Mouse (Mus musculus): ENCODE measurements around the gene Ift22. TPM values are rescaled to one million over a fixed set of nuclear protein-coding genes. Genes with fewer than 3 reads are reported as not detected.
A peak's percentile ranks its signal among the peaks of the same experiment; 100 is the strongest.

The Ift22 gene
- 28.5 and 32.4 TPM in 2 replicates for polyA plus RNA-seq (2014; fragmentation: Nextera tagmentation; extraction: Ambion mirVana)

DNA sequence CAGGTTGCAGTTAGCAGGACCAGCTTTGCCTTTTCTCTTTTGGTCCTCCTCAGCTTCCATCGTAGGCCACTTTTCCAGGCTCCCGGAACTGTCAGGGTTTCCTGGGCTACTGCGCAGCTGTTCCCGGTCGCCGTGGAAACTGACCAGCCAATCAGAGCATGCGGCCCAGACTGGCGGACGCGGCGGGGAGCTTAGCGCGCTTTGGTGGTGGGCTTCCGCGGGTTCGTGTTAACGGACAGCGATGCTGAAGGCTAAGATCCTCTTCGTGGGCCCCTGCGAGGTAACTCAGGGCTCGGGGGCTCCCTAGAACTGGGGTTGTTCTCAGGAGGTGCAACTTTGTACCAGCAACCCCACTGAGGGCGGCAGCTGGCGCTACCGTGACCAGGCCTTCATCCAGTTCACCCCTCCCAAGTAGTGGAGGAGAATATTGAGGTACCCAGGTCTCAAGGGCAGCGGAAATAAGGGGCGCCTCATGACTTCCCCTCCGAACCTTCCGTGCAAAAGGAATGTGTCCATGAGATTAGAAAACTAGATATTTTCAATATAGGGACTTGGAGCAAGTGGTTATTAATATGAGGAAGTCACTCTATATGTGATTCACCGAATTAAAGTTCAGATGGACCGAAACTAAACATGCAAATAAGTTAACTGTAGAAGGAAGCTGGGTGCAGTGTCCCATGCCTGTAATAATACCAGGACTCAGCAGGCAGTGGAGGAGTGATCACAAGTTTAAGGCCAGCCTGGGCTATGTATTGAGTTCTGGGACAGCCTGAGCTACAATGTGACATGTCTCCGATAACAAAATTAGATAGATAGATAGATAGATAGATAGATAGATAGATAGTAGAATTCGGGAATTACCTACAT is at the start of gene Ift22:
TSS of gene Ift22 (plus strand) at position 160 of the 867 bp plus-strand sequence.
- H3K27me3 ChIP-seq (replicated peaks; ENCODE audit: control insufficient read depth, insufficient read depth, low read length): no peaks in the 10 kb centered on the region
- 0 out of 2 replicates have a peak, but pooled peaks cover 2% of the 10 kb centered on the region for H3K36me3 ChIP-seq (ENCODE audit: control insufficient read depth, insufficient read depth, low read length)
- 8% methylated on average over 32 of the region's 32 CpGs for WGBS
- no peak within 1 kb of the TSS for H3K27ac ChIP-seq (ENCODE audit: low read depth, low read length)
- H3K9me3 ChIP-seq (ENCODE audit: control insufficient read depth, low read length): no peaks in the 10 kb centered on the region
- ATAC-seq (replicated peaks; ENCODE audit: low FRiP score): peak; percentile 87
- H3K4me3 ChIP-seq (ENCODE audit: low read depth, low read length): peak within 1 kb of the TSS; percentile 69
- H3K9ac ChIP-seq (ENCODE audit: low read depth, low read length): peak within 1 kb of the TSS; percentile 58
- peak; percentile 86 for DNase-seq (ENCODE audit: low spot score)
- peak within 1 kb of the TSS; percentile 77 for H3K4me2 ChIP-seq
- H3K4me1 ChIP-seq (replicated peaks; ENCODE audit: control insufficient read depth, insufficient read depth, low read length): 0 out of 2 replicates have a peak, but pooled peaks cover 4% of the 10 kb centered on the region

GRCm38 (mm10) chr5:136861191-136861940 is 46.6 kb upstream of the Ift22 start:
- Histone ChIP-seq H3K4me1 (replicated peaks; ENCODE audit: control insufficient read depth, insufficient read depth, low read length) (peaks cover 13% of the 10 kb centered on the region), H3K9me3 (ENCODE audit: control insufficient read depth, low read length) (no peaks in the 10 kb centered on the region), H3K9ac (ENCODE audit: low read depth, low read length) (no peak overlapping the region), H3K27me3 (replicated peaks; ENCODE audit: control insufficient read depth, insufficient read depth, low read length) (no peaks in the 10 kb centered on the region), H3K36me3 (ENCODE audit: control insufficient read depth, insufficient read depth, low read length) (no peaks in the 10 kb centered on the region), H3K4me3 (ENCODE audit: low read depth, low read length) (no peak overlapping the region), H3K27ac (ENCODE audit: low read depth, low read length) (no peak overlapping the region), H3K4me2 (peak overlapping the region; percentile 6; the same call in 1 of the 2 replicates)
- 24% methylated on average over 20 of the region's 20 CpGs for WGBS
- ATAC-seq (replicated peaks; ENCODE audit: low FRiP score): no peak
- DNase-seq (ENCODE audit: low spot score): no peak

- ATAC-seq (replicated peaks; ENCODE audit: low FRiP score): no peak
- no peak for DNase-seq (ENCODE audit: low spot score)
- Histone ChIP-seq H3K4me2 (no peak overlapping the region), H3K27ac (ENCODE audit: low read depth, low read length) (peak overlapping the region; percentile 75; the same call in 1 of the 2 replicates), H3K36me3 (ENCODE audit: control insufficient read depth, insufficient read depth, low read length) (no peaks in the 10 kb centered on the region), H3K4me3 (ENCODE audit: low read depth, low read length) (no peak overlapping the region), H3K9ac (ENCODE audit: low read depth, low read length) (no peak overlapping the region), H3K4me1 (replicated peaks; ENCODE audit: control insufficient read depth, insufficient read depth, low read length) (peaks cover 13% of the 10 kb centered on the region), H3K27me3 (replicated peaks; ENCODE audit: control insufficient read depth, insufficient read depth, low read length) (no peaks in the 10 kb centered on the region), H3K9me3 (ENCODE audit: control insufficient read depth, low read length) (no peaks in the 10 kb centered on the region)
- WGBS: 44% methylated on average over 4 of the region's 4 CpGs
Observed at GRCm38 (mm10) chr5:136862806-136863205, 45.1 kb upstream of the Ift22 start.

DNA sequence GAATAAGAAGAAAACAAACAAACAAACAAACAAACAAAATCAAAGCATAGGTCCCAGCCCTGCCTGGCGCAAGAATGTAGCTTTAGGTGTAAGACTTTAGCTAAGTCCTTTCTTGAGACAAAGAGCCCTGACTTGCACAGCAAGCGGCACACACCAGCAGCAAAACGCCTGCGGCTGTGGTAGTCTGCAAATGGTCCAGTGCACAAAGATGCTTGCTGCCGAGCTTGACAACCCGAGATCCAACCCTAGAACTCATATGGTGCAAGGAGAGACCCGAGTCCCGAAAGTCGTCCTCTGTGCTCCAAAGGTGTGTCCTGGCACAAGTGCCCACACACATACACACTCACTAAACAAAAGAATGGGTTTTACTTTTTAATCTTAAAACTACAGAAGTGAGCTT is 44.7 kb upstream of the Ift22 start:
- no peaks in the 10 kb centered on the region for H3K9me3 ChIP-seq (ENCODE audit: control insufficient read depth, low read length)
- H3K27ac ChIP-seq (ENCODE audit: low read depth, low read length): peak overlapping the region; percentile 75; the same call in 1 of the 2 replicates
- H3K9ac ChIP-seq (ENCODE audit: low read depth, low read length): no peak overlapping the region
- 60% methylated on average over 9 of the region's 9 CpGs for WGBS
- H3K36me3 ChIP-seq (ENCODE audit: control insufficient read depth, insufficient read depth, low read length): no peaks in the 10 kb centered on the region
- no peak overlapping the region for H3K4me2 ChIP-seq
- ATAC-seq (replicated peaks; ENCODE audit: low FRiP score): no peak
- no peaks in the 10 kb centered on the region for H3K27me3 ChIP-seq (replicated peaks; ENCODE audit: control insufficient read depth, insufficient read depth, low read length)
- DNase-seq (ENCODE audit: low spot score): no peak
- H3K4me3 ChIP-seq (ENCODE audit: low read depth, low read length): no peak overlapping the region
- peaks cover 13% of the 10 kb centered on the region for H3K4me1 ChIP-seq (replicated peaks; ENCODE audit: control insufficient read depth, insufficient read depth, low read length)

DNA sequence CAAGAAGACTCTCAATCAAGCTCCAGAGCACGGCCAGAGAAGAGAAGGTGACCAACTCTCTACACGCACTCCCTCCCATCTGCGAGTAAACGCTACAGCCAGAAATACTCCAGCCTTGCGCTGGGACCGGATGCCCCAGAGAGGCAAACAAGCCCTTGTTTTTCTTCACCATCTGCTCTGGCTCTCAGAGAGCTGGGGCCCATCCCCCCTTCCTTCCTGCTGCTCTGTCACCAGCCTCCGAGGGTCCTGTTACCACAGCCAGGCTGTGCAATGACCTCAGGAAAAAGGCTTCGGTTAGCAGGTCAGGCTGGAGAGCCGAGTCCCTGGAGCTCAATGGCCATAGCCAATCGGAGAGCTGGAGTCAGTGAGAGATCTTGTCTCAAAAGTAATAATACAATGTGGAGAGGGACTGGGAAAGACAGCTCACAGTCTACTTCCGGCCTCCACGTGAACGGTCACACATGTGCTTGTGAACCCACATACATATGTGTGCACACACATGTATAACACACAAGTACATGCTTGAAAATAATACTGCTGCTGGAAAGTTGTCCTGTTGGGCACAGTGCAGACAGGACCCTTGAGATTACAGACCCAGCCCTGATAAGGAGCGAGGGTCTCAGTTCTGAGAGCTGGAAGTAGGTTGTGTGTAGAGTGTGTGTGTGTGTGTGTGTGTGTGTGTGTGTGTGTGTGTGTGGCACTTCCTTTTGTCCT is 43.8 kb upstream of the Ift22 start:
- no peaks in the 10 kb centered on the region for H3K9me3 ChIP-seq (ENCODE audit: control insufficient read depth, low read length)
- 8% methylated on average over 14 of the region's 14 CpGs for WGBS
- DNase-seq (ENCODE audit: low spot score) (peak; percentile 74), ATAC-seq (replicated peaks; ENCODE audit: low FRiP score) (peak; percentile 66)
- H3K36me3 ChIP-seq (ENCODE audit: control insufficient read depth, insufficient read depth, low read length): no peaks in the 10 kb centered on the region
- H3K9ac ChIP-seq (ENCODE audit: low read depth, low read length): no peak overlapping the region
- peak overlapping the region; percentile 75 for H3K27ac ChIP-seq (ENCODE audit: low read depth, low read length)
- H3K4me2 ChIP-seq: peak overlapping the region; percentile 24
- peaks cover 13% of the 10 kb centered on the region for H3K4me1 ChIP-seq (replicated peaks; ENCODE audit: control insufficient read depth, insufficient read depth, low read length)
- no peaks in the 10 kb centered on the region for H3K27me3 ChIP-seq (replicated peaks; ENCODE audit: control insufficient read depth, insufficient read depth, low read length)
- H3K4me3 ChIP-seq (ENCODE audit: low read depth, low read length): no peak overlapping the region

DNA sequence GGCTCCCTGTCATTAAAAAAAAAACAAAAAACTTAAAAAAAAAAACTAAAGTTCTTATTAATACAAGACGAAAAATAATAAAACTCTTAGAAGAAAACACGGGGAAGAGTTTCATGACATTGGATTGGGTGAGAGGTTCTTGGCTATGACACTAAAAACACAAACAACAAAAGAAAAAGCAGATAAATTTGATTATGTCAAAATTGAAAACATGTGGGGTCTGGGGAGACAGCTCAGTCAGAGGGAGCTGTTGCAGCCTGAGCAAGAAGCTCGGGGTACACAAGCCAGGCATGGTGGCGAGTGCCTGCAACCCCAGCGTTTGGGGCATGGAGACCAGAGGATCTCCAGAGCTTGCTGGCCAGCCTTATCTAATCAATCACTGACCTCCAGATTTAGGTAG is 40.2 kb upstream of the Ift22 start:
- no peaks in the 10 kb centered on the region for H3K36me3 ChIP-seq (ENCODE audit: control insufficient read depth, insufficient read depth, low read length)
- no peak overlapping the region for H3K4me3 ChIP-seq (ENCODE audit: low read depth, low read length)
- ATAC-seq (replicated peaks; ENCODE audit: low FRiP score): no peak
- no peak overlapping the region for H3K27ac ChIP-seq (ENCODE audit: low read depth, low read length)
- H3K4me2 ChIP-seq: no peak overlapping the region
- 62% methylated on average over 5 of the region's 5 CpGs for WGBS
- no peak overlapping the region for H3K9ac ChIP-seq (ENCODE audit: low read depth, low read length)
- DNase-seq (ENCODE audit: low spot score): no peak
- peaks cover 12% of the 10 kb centered on the region for H3K4me1 ChIP-seq (replicated peaks; ENCODE audit: control insufficient read depth, insufficient read depth, low read length)
- no peaks in the 10 kb centered on the region for H3K27me3 ChIP-seq (replicated peaks; ENCODE audit: control insufficient read depth, insufficient read depth, low read length)
- no peaks in the 10 kb centered on the region for H3K9me3 ChIP-seq (ENCODE audit: control insufficient read depth, low read length)

DNA sequence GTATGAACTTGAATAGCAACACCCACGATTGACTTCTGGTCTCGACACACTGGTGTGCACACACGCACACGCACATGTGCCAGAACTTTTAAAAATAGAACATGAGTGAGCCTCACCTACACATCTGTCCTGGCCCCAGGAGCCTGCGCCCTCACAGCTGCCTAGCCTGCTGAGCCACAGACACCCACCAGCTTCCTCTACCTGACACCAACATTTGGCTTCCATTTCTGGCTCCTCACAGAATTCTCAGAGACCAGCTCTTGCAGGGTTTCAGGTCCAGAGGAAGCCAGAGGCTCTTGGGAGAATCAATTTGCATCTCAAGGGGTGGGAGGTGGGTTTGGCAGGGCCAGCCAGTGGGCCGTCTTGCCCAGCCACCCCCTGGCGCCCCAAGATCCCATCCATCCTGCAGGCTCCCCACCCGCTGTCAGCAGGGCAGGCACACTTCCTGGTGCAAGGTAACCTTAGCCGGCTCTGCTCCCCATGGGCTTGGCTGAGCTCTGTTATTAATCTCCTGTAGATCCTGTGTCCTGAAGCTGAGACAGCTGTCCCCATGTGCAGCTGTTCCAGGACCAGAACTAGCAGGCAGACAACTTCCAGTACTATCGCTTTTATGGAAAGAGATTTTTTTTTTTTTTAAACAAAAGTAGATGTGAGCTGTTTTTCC is 38.4 kb upstream of the Ift22 start:
- Histone ChIP-seq H3K9ac (ENCODE audit: low read depth, low read length) (no peak overlapping the region), H3K27ac (ENCODE audit: low read depth, low read length) (no peak overlapping the region), H3K4me1 (replicated peaks; ENCODE audit: control insufficient read depth, insufficient read depth, low read length) (no peaks in the 10 kb centered on the region; the same call in 1 of the 2 replicates), H3K4me3 (ENCODE audit: low read depth, low read length) (no peak overlapping the region), H3K9me3 (ENCODE audit: control insufficient read depth, low read length) (no peaks in the 10 kb centered on the region), H3K4me2 (no peak overlapping the region), H3K36me3 (ENCODE audit: control insufficient read depth, insufficient read depth, low read length) (no peaks in the 10 kb centered on the region), H3K27me3 (replicated peaks; ENCODE audit: control insufficient read depth, insufficient read depth, low read length) (no peaks in the 10 kb centered on the region)
- no peak for ATAC-seq (replicated peaks; ENCODE audit: low FRiP score)
- no peak for DNase-seq (ENCODE audit: low spot score)
- 66% methylated on average over 10 of the region's 10 CpGs for WGBS

GRCm38 (mm10) chr5:136872417-136872816 is 35.5 kb upstream of the Ift22 start:
- DNase-seq (ENCODE audit: low spot score): no peak
- Histone ChIP-seq H3K27me3 (replicated peaks; ENCODE audit: control insufficient read depth, insufficient read depth, low read length) (no peaks in the 10 kb centered on the region), H3K27ac (ENCODE audit: low read depth, low read length) (no peak overlapping the region), H3K9me3 (ENCODE audit: control insufficient read depth, low read length) (no peaks in the 10 kb centered on the region), H3K4me3 (ENCODE audit: low read depth, low read length) (no peak overlapping the region), H3K9ac (ENCODE audit: low read depth, low read length) (no peak overlapping the region), H3K36me3 (ENCODE audit: control insufficient read depth, insufficient read depth, low read length) (no peaks in the 10 kb centered on the region), H3K4me2 (no peak overlapping the region), H3K4me1 (replicated peaks; ENCODE audit: control insufficient read depth, insufficient read depth, low read length) (no peaks in the 10 kb centered on the region; the same call in 1 of the 2 replicates)
- ATAC-seq (replicated peaks; ENCODE audit: low FRiP score): no peak
- 78% methylated on average over 8 of the region's 8 CpGs for WGBS
